Mouse (Mus musculus) embryonic facial prominence, embryonic 12.5 days (tissue): Measurements from ENCODE around the gene Clic6. TPM values are rescaled to one million over a fixed set of nuclear protein-coding genes. Genes with fewer than 3 reads are reported as not detected.

Experiments
- ATAC-seq: fragments of 200-750 bp; cut with Nextera tagmentation; 2 replicates; pipeline ENCODE4 v1.8.0; 2017; ENCODE audit not compliant: insufficient number of reproducible peaks, insufficient read depth, low FRiP score, low TSS enrichment
- H3K27ac ChIP-seq: fragments of 300-500 bp; sonication (generic); 2 replicates; pipeline ENCODE4 v1.5.1; 2016; ENCODE audit warnings: mild to moderate bottlenecking
- H3K27me3 ChIP-seq: fragments of 300-500 bp; sonication (generic); 2 replicates; pipeline ENCODE4 v1.6.1; 2016; ENCODE audit warnings: mild to moderate bottlenecking, moderate library complexity
- H3K36me3 ChIP-seq: fragments of 300-500 bp; sonication (generic); 2 replicates; pipeline ENCODE4 v1.6.1; 2016; ENCODE audit warnings: mild to moderate bottlenecking
- H3K4me1 ChIP-seq: fragments of 300-500 bp; sonication (generic); 2 replicates; pipeline ENCODE4 v1.6.1; 2016
- H3K4me2 ChIP-seq: fragments of 300-500 bp; sonication (generic); replicated peaks from 2 replicates; pipeline ENCODE4 v1.6.1; 2016; ENCODE audit warnings: mild to moderate bottlenecking, moderate library complexity
- H3K4me3 ChIP-seq: fragments of 300-500 bp; sonication (generic); 2 replicates; pipeline ENCODE4 v1.5.1; 2016; ENCODE audit warnings: mild to moderate bottlenecking
- H3K9ac ChIP-seq: fragments of 300-500 bp; sonication (generic); 2 replicates; pipeline ENCODE4 v1.6.1; 2016; ENCODE audit warnings: mild to moderate bottlenecking, moderate library complexity
- H3K9me3 ChIP-seq: fragments of 300-500 bp; sonication (generic); 2 replicates; pipeline ENCODE4 v1.6.1; 2016; ENCODE audit warnings: mild to moderate bottlenecking, moderate library complexity
- WGBS: fragments of 180-500 bp; shearing (Covaris S2); methylation state at CpG from one replicate; pipeline ENCODE4 v1.1.7; 2016; 5-methylcytosine and 5-hydroxymethylcytosine counted together
- polyA plus RNA-seq: library from polyadenylated mRNA; unstranded; fragments of >200 nt; fragmentation: Nextera tagmentation; extraction: Ambion mirVana; gene quantifications from 2 replicates; pipeline ENCODE4 v1.2.1, GENCODE M21; 2016

Clic6 gene
- polyA plus RNA-seq, 1 experiment from 2014 or later = 4.0 TPM

DNA sequence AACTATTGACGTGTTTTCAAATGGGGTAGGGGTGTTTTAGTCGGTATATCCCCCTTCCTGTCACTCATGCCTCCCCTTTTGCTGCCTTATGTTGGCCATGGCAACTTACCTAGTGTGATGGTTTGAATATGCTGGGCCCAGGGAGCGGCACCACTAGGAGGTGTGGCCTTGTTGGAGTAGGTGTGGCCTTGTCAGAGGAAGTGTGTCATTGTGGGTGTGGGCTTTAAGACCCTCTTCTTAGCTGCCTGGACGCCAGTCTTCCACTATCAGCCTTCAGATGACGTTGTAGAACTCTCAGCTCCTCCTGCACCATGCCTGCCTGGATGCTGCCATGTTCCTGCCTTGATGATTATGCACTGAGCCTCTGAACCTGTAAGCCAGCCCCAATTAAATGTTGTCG is 14.8 kb upstream of the Clic6 start, which contains the start of gene Rcan1:
Rcan1 (minus strand) TSS at position 162 of the 400 bp plus-strand sequence.
- no peaks in the 10 kb centered on the region for H3K4me1 ChIP-seq
- no peak within 1 kb of the TSS for H3K4me3 ChIP-seq
- H3K9me3 ChIP-seq = no peaks in the 10 kb centered on the region
- H3K4me2 ChIP-seq = no peak within 1 kb of the TSS
- H3K9ac ChIP-seq = no peak within 1 kb of the TSS
- no peaks in the 10 kb centered on the region for H3K36me3 ChIP-seq
- WGBS = 64% methylated on average over 6 of the region's 6 CpGs
- ATAC-seq = no peak
- no peak within 1 kb of the TSS for H3K27ac ChIP-seq
- H3K27me3 ChIP-seq = 0 out of 2 replicates have a peak, but pooled peaks cover 4% of the 10 kb centered on the region

DNA sequence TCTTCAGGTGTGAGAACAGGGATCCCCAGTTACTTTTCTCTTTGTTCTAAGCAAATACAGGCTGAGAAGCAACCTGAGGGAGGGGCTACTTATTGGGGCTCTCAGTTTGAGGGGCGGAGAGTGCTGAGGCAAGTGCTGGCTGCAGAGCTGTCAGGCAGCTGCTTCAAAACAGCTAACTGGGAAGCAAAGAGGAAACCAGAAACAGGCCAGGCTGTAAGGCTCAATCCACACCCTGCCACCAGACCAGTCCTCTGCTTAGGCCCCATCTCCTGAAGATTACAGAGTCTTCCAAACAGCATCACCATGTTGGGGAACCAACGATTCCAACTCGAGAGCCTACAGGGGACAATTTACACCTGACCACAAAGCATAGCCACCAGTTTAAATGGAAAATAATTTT is 12.6 kb upstream of the Clic6 start:
- Histone ChIP-seq H3K27ac (no peak overlapping the region), H3K9ac (no peak overlapping the region), H3K36me3 (no peaks in the 10 kb centered on the region), H3K9me3 (no peaks in the 10 kb centered on the region), H3K4me2 (no peak overlapping the region), H3K27me3 (0 out of 2 replicates have a peak, but pooled peaks cover 4% of the 10 kb centered on the region), H3K4me3 (no peak overlapping the region), H3K4me1 (no peaks in the 10 kb centered on the region)
- no peak for ATAC-seq
- WGBS = 79% methylated on average over 3 of the region's 3 CpGs

DNA sequence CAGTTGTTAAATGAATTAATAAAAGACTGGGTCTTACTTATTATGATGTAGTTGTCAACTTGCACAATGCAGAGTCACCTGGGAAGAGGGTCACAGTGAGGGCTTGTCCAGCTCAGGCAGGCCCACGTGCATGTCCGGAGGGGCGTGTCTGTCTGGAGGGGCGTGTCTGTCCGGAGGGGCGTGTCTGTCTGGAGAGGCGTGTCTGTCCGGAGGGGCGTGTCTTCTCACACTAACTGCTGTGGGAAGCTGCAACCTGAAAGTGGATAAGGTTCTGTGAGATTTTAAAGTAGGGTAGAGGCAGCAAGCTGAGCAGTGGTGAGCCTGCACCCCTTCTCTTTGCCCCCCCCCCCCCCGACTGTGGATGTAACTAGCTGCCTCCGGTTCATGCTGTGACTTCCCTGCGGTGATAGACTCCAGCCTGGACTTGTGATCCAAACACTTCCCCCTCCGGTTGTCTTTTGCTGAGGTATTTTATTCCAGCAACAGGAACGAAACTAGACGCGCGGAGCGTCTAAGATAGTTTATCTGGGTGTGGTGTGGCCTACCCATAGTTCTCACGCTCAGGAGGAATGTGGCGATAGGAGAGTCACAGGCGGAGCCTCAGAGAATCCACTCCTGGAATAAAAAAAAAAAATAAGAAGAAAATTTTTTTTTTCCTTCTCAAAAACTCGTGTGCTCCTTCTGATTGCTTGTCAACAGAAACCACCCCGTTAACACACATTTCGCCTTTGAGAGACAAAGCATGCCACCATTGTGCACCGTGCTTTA is 10.3 kb upstream of the Clic6 start:
- no peak for ATAC-seq
- WGBS = 58% methylated on average over 25 of the region's 25 CpGs

DNA sequence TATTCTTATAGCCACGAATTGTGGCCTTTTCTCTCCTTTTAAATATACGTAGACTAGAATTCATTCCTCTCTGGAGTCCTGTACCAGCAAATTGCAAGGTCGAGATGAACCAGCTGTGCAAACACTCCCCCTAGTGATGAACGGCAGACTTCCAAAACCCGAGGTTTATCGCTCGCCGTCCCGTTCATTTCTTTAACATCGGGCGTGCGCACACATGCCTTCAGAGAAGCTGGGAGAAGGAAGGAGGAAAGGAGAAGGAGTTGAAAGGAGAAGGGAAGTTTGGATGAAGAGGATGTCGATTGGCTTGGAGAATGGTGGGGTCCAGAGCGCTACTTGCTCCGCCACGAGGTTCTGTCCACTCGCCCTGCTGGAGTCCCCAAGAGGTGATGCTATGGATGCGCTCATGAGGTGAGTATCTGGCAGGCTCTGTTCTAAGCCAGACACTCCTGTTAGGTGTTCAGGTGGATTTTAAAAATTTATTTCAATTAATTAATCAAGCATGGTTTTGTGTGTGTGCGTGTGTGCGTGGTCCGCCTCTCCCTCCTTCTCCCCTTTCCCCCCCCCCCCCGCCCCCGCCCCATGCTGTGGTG is 6.9 kb upstream of the Clic6 start:
- Histone ChIP-seq H3K4me3 (0 out of 2 replicates have a peak overlapping the region, but pooled peaks have one; percentile 9), H3K27ac (no peak overlapping the region), H3K9me3 (no peaks in the 10 kb centered on the region), H3K4me1 (no peaks in the 10 kb centered on the region), H3K27me3 (peaks cover 12% of the 10 kb centered on the region), H3K4me2 (peak overlapping the region; percentile 42), H3K9ac (no peak overlapping the region), H3K36me3 (no peaks in the 10 kb centered on the region)
- WGBS = 9% methylated on average over 21 of the region's 23 CpGs
- ATAC-seq = no peak; the same call in 1 of the 2 replicates

More for the DNA sequence above, 10.3 kb upstream of the Clic6 start:
- Histone ChIP-seq H3K4me2 (no peak overlapping the region), H3K36me3 (no peaks in the 10 kb centered on the region), H3K9ac (no peak overlapping the region), H3K9me3 (no peaks in the 10 kb centered on the region), H3K27ac (no peak overlapping the region), H3K4me3 (no peak overlapping the region), H3K4me1 (no peaks in the 10 kb centered on the region), H3K27me3 (peaks cover 12% of the 10 kb centered on the region)

DNA sequence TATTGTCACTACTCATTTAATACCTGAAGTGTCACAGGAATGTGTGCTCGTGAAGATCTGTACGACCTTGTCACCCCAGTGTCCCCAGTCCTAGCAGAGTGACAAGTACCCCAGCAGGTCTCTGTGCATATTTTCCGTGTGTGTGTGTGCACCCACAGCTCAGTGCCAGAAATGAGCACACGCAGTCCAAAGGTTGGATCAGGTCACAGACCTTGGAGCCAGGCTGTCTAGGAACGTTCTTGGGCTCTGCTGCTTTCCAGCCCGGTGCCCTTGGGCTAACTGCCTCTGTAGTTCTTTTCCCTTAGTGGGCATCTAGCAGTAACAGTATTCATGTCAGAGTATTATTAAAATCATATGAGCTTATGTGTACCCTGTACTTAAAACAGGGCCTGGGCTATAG is 1.6 kb downstream of the Clic6 start:
- Histone ChIP-seq H3K27me3 (no peaks in the 10 kb centered on the region), H3K4me1 (no peaks in the 10 kb centered on the region), H3K4me2 (no peak overlapping the region), H3K4me3 (no peak overlapping the region), H3K9me3 (no peaks in the 10 kb centered on the region), H3K9ac (no peak overlapping the region), H3K27ac (no peak overlapping the region), H3K36me3 (no peaks in the 10 kb centered on the region)
- no peak for ATAC-seq
- WGBS = 76% methylated on average over 6 of the region's 6 CpGs

DNA sequence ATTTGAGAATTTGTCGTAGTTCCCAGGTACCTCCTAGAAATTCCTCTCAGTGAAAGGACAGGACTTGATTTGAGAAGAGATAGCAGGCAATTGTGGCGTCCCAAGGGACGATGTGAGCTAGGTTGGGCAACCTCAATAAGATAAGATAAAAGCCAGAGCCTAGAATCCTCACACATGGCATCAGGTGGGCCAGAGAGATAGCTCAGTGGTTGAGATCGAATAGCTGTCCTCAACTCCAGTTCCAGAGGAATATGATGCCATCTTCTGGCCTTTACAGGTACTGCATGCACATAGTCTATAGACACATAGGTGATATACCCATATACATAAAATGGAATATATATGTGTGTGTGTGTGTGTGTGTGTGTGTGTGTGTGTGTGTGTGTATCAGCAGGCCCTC is 2.0 kb downstream of the Clic6 start:
- H3K4me2 ChIP-seq = no peak overlapping the region
- 57% methylated on average over 4 of the region's 4 CpGs for WGBS
- H3K9me3 ChIP-seq = no peaks in the 10 kb centered on the region
- H3K27me3 ChIP-seq = no peaks in the 10 kb centered on the region
- H3K4me3 ChIP-seq = no peak overlapping the region
- no peak overlapping the region for H3K9ac ChIP-seq
- no peaks in the 10 kb centered on the region for H3K4me1 ChIP-seq
- no peak overlapping the region for H3K27ac ChIP-seq
- no peak for ATAC-seq
- H3K36me3 ChIP-seq = no peaks in the 10 kb centered on the region

DNA sequence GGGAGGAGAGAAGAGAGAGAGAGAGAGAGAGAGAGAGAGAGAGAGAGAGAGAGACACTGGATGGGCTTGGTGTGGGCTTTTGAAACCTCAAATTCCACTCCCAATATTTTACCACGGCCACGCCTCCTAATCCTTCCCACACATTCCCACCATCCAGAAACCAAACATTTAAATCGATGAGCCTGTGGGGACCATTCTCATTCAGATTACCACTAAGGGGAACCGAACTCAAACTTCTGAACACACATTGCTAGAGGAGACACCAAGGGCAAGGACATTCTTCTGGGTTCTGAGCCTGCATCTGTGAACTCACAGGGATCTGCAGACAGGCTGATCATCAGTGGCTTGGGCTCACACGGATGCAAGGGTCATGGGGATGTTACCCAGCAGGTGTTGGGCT is 2.9 kb downstream of the Clic6 start:
- WGBS = 87% methylated on average over 5 of the region's 5 CpGs
- Histone ChIP-seq H3K9ac (no peak overlapping the region), H3K9me3 (no peaks in the 10 kb centered on the region), H3K4me3 (no peak overlapping the region), H3K36me3 (no peaks in the 10 kb centered on the region), H3K4me2 (no peak overlapping the region), H3K27me3 (no peaks in the 10 kb centered on the region), H3K4me1 (no peaks in the 10 kb centered on the region), H3K27ac (no peak overlapping the region)
- ATAC-seq = no peak

DNA sequence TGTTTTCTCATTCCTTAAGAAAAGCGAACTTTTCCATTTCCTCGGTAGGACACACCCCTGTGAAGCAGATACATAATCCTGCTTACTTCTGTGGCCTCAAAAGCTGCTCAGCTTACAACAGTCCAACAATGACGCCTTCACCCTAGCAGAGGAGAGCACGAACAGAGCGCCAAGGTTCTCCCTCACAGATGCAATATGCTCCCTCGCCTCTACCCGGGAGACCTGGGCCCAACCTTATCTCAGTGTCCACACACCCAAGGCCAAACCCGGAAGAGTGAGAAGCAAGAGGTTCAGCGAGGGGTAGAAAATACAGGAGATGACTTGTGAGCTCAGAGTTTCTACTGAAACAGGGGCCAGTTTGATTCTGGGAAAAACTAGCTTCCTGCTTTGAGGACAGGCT is 3.8 kb downstream of the Clic6 start:
- no peaks in the 10 kb centered on the region for H3K27me3 ChIP-seq
- peak overlapping the region; percentile 41; the same call in 1 of the 2 replicates for H3K27ac ChIP-seq
- no peaks in the 10 kb centered on the region for H3K9me3 ChIP-seq
- H3K9ac ChIP-seq = no peak overlapping the region
- H3K4me2 ChIP-seq = no peak overlapping the region
- no peaks in the 10 kb centered on the region for H3K36me3 ChIP-seq
- no peak overlapping the region for H3K4me3 ChIP-seq
- WGBS = 66% methylated on average over 9 of the region's 9 CpGs
- ATAC-seq = no peak
- H3K4me1 ChIP-seq = no peaks in the 10 kb centered on the region

DNA sequence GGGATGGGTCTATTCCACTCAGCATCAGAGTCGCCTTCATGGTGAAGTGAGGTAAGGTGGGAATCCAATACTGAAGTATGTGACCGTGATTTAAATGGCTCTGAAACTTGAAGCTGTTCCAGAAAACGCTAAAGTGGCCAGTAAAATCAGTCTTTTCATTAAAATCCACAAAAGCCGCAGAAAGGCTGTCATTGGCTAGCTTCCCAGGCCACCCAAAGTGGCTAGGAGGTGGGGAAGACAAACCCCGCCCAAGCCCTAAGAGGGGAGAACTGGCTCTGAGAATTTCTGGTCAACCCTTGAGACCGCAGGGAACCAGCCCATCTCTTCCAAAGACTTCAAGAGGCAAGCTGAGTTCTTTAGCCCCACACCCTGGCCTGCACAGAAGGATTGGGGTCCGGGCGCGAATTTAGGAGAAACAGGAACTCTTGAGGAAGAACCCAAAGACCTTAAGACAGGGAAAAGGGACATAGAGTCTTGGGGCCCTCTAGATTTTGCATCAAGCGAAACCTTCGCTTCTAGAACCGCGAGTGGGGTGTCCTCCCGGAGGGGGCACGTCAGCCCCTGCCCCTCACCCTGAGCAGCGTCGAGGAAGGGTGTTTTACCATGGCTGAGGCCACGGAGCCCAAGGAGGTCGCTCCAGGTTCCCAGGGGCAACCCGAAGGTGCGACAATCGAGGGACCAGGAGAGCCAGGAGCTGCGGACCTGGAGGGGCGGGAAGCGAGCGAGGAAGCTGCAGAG is 12.5 kb downstream of the Clic6 start:
- no peaks in the 10 kb centered on the region for H3K9me3 ChIP-seq
- H3K4me3 ChIP-seq = peak overlapping the region; percentile 51
- no peak for ATAC-seq
- peak overlapping the region; percentile 58 for H3K9ac ChIP-seq
- H3K27me3 ChIP-seq = peaks cover 49% of the 10 kb centered on the region
- peak overlapping the region; percentile 95 for H3K4me2 ChIP-seq
- H3K27ac ChIP-seq = no peak overlapping the region
- WGBS = 8% methylated on average over 26 of the region's 26 CpGs
- H3K36me3 ChIP-seq = no peaks in the 10 kb centered on the region
- H3K4me1 ChIP-seq = peaks cover 16% of the 10 kb centered on the region

DNA sequence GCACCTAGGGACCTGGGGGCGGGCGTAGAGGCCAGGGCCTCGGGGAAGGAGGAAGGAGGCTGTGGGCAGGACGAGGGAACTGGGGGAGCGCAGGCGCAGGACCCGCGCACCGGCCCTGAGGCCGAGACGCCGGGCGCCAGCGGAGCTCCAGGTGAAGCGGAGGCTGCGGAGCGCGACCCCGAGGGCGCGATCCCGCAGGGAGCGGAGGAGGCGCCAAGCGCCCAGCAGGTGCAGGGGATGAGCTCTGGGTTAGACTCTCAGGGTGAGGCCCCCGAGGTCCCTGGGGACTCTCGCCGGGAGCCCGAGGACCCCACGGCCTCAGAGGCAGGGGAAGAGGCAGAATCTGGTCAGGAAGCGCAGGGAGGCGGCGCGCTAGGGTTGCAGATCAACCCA is 13.0 kb downstream of the Clic6 start:
- Histone ChIP-seq H3K4me1 (peaks cover 16% of the 10 kb centered on the region), H3K27ac (no peak overlapping the region), H3K9ac (peak overlapping the region; percentile 58), H3K4me2 (peak overlapping the region; percentile 95), H3K9me3 (no peaks in the 10 kb centered on the region), H3K4me3 (peak overlapping the region; percentile 51), H3K36me3 (no peaks in the 10 kb centered on the region), H3K27me3 (peaks cover 49% of the 10 kb centered on the region)
- ATAC-seq = no peak
- 1% methylated on average over 34 of the region's 34 CpGs for WGBS

DNA sequence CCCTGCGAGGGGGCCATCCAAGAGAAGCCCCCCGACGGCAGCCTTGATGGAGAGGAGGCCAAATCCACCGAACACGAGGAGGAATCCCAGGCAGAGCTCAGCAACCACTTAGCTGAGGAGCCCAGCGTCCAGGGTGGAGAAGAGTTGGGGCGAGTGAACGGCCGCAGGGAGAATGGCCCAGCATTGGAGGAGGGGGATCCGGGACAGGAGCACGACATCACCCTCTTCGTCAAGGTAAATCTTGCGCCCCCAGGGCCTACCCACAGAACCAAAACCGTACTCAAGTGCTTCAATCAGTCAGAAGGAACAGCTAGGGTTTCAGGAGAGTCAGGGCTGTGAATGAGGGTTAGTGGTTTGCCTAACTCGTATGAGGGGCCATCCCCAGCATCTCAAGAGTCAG is 13.8 kb downstream of the Clic6 start:
- Histone ChIP-seq H3K4me3 (peak overlapping the region; percentile 51), H3K4me2 (peak overlapping the region; percentile 95), H3K27me3 (peaks cover 49% of the 10 kb centered on the region), H3K4me1 (peaks cover 16% of the 10 kb centered on the region), H3K36me3 (no peaks in the 10 kb centered on the region), H3K27ac (no peak overlapping the region), H3K9ac (peak overlapping the region; percentile 58), H3K9me3 (no peaks in the 10 kb centered on the region)
- 14% methylated on average over 15 of the region's 15 CpGs for WGBS
- no peak for ATAC-seq

DNA sequence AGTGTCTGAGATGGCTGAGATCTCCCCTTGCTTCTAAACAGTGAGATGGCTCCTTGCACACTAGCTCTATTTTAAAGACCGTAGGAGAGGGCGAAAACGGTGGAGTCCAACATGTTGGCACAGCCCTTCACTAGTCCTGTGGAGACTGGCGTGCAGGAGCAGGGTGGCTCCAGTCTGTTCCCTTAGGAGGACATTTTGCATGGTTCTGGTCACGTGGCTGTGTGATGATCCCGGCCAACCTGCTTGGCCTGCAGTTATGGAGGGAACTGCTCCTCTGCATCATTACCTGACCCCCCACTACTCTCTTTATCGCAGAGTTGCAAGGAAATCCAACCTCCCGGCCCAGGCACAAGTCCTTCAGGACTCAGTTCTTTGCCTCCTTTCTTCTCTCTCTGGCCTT is 15.0 kb downstream of the Clic6 start:
- no peak overlapping the region for H3K9ac ChIP-seq
- H3K4me3 ChIP-seq = no peak overlapping the region
- peaks cover 49% of the 10 kb centered on the region for H3K27me3 ChIP-seq
- ATAC-seq = no peak
- no peak overlapping the region for H3K27ac ChIP-seq
- no peaks in the 10 kb centered on the region for H3K36me3 ChIP-seq
- no peaks in the 10 kb centered on the region for H3K9me3 ChIP-seq
- no peak overlapping the region for H3K4me2 ChIP-seq
- 82% methylated on average over 8 of the region's 8 CpGs for WGBS
- peaks cover 16% of the 10 kb centered on the region for H3K4me1 ChIP-seq
